ENCODE assay signal across 14 mouse cellular contexts in genomic region chr6:65137802-65138201, GRCm38 (mm10). TPM values are rescaled to one million over a fixed set of nuclear protein-coding genes. Genes with fewer than 3 reads are reported as not detected.
A peak's percentile ranks its signal among the peaks of the same experiment; 100 is the strongest.
DNase-seq lines count a peak whose midpoint lies in the region; ATAC-seq and TF ChIP-seq lines count a peak whose summit lies in the region.
"Had no signal": no experiment of that assay in that cellular context is flagged by ENCODE, and none has a peak within 500 bp of the region (broad histone marks: within the 10 kb centered on the region; RNA-seq: fewer than 3 reads in every experiment).

No protein-coding gene starts in this region.

- dilution Hi-C loops in CH12.LX (cut with MboI; ENCODE audit: extremely low pct_ligation_motif_present, extremely low pct_unique_long_range_greater_than_20kb, low sequenced_read_pairs) = no loop called here

- H3K9ac ChIP-seq in CH12.LX (ENCODE audit: insufficient read depth, low read depth) = no peak overlapping the region
- no peak overlapping the region for H3K9ac ChIP-seq in hindbrain, embryonic 12.5 days
- no peak overlapping the region for H3K9ac ChIP-seq in midbrain, embryonic 13.5 days (replicated peaks)
- H3K9ac ChIP-seq: heart, embryonic 12.5 days; hindbrain, embryonic 15.5 days; limb, embryonic 12.5 days had no signal

- intact Hi-C loops in left cerebral cortex, postnatal 14 days (cut with DNase I) = no loop called here

- TF ChIP-seq CTCF in CH12.LX (conservative IDR thresholded peaks at IDR 0.05 in 1 of 2, IDR thresholded peaks at IDR 0.05 in 1 of 2; ENCODE audit: low read depth in 2 of 2, low read length in 2 of 2) = no peak
- no peak for TF ChIP-seq CTCF in brain, embryonic 14.5 days (IDR thresholded peaks at IDR 0.05; ENCODE audit: borderline replicate concordance, extremely low read depth, insufficient read depth, insufficient read length)
- no peak for TF ChIP-seq CTCF in cerebellum, adult 2 months (IDR thresholded peaks at IDR 0.05; ENCODE audit: borderline replicate concordance, insufficient read depth, low read depth, low read length)

- TF ChIP-seq POLR2A in CH12.LX (IDR thresholded peaks at IDR 0.05; ENCODE audit: low read depth, low read length) = no peak
- TF ChIP-seq POLR2A in brain, embryonic 14.5 days (IDR thresholded peaks at IDR 0.05; ENCODE audit: borderline replicate concordance, extremely low read depth, insufficient read depth, insufficient read length, poor library complexity, severe bottlenecking) = no peak
- TF ChIP-seq POLR2A in cerebellum, adult 2 months (IDR thresholded peaks at IDR 0.05; ENCODE audit: borderline replicate concordance, insufficient read depth, low read length) = no peak

- no peaks in the 10 kb centered on the region for H3K9me3 ChIP-seq in CH12.LX (replicated peaks; ENCODE audit: low read length)
- H3K9me3 ChIP-seq in hindbrain, embryonic 12.5 days (replicated peaks) = no peaks in the 10 kb centered on the region
- no peaks in the 10 kb centered on the region for H3K9me3 ChIP-seq in midbrain, embryonic 13.5 days
- H3K9me3 ChIP-seq: heart, embryonic 12.5 days; hindbrain, embryonic 15.5 days; limb, embryonic 12.5 days had no signal

- no peak for DNase-seq in CH12.LX (ENCODE audit: extremely low read depth)
- DNase-seq in brain, embryonic 14.5 days (ENCODE audit: low read depth) = peak; percentile 65
- no peak for DNase-seq in left cerebral cortex, postnatal 14 days (ENCODE audit: low spot score in 2 of 2)
- DNase-seq in cerebellum, adult 2 months = no peak
- no peak for DNase-seq in adrenal gland, postnatal 36 days
- DNase-seq: adrenal gland, adult 2 months; gastrocnemius, postnatal 14 days; lung, postnatal 14 days; right cerebral cortex, postnatal 25 days had no signal

- H3K4me2 ChIP-seq in CH12.LX (ENCODE audit: insufficient read depth, low read depth, poor library complexity, severe bottlenecking) = no peak overlapping the region
- no peak overlapping the region for H3K4me2 ChIP-seq in hindbrain, embryonic 12.5 days (replicated peaks)
- H3K4me2 ChIP-seq in midbrain, embryonic 13.5 days (replicated peaks) = no peak overlapping the region
- H3K4me2 ChIP-seq: heart, embryonic 12.5 days; hindbrain, embryonic 15.5 days; limb, embryonic 12.5 days had no signal

- 0 out of 2 replicates have a peak, but pooled peaks have one; percentile 28 for TF ChIP-seq EP300 in CH12.LX (IDR thresholded peaks at IDR 0.05; ENCODE audit: low read length)

- ATAC-seq in hindbrain, embryonic 12.5 days (ENCODE audit: low FRiP score) = 0 out of 2 replicates have a peak, but pooled peaks have one; percentile 37
- ATAC-seq in midbrain, embryonic 13.5 days = peak; percentile 57; the same call in 1 of the 2 replicates

- peaks cover 9 to 45% of the 10 kb centered on the region in 2 experiments; a peak in 3 of 4 replicates for H3K4me1 ChIP-seq in CH12.LX (ENCODE audit: control insufficient read depth in 1 of 2, insufficient read depth in 2 of 2)
- peaks cover 10% of the 10 kb centered on the region for H3K4me1 ChIP-seq in hindbrain, embryonic 12.5 days
- peaks cover 18% of the 10 kb centered on the region for H3K4me1 ChIP-seq in midbrain, embryonic 13.5 days (replicated peaks)
- H3K4me1 ChIP-seq in cerebellum, adult 2 months (ENCODE audit: control insufficient read depth, insufficient read depth, low read length) = no peaks in the 10 kb centered on the region
- H3K4me1 ChIP-seq: heart, embryonic 12.5 days had no signal

- H3K79me2 ChIP-seq in CH12.LX (replicated peaks; ENCODE audit: control insufficient read depth, extremely low read depth, insufficient read depth, poor library complexity, severe bottlenecking) = 0 out of 2 replicates have a peak, but pooled peaks cover 1% of the 10 kb centered on the region

- H3K36me3 ChIP-seq in CH12.LX (replicated peaks in 1 of 2; ENCODE audit: control insufficient read depth in 1 of 2, insufficient read depth in 1 of 2, low read length in 1 of 2) = peaks cover 0 to 2% of the 10 kb centered on the region in 2 experiments
- H3K36me3 ChIP-seq in hindbrain, embryonic 12.5 days = no peaks in the 10 kb centered on the region
- H3K36me3 ChIP-seq in midbrain, embryonic 13.5 days = no peaks in the 10 kb centered on the region
- H3K36me3 ChIP-seq: heart, embryonic 12.5 days; hindbrain, embryonic 15.5 days; limb, embryonic 12.5 days had no signal

- 26% methylated on average over 2 of the region's 2 CpGs for WGBS in hindbrain, embryonic 12.5 days
- WGBS in midbrain, embryonic 13.5 days = 31% methylated on average over 2 of the region's 2 CpGs
- 56% methylated on average over 2 of the region's 2 CpGs for WGBS in cerebellum, adult 2 months

- in situ Hi-C loops in CH12.LX (cut with MboI; ENCODE audit: low pct_ligation_motif_present, low pct_unique_long_range_greater_than_20kb, low sequenced_read_pairs) = loop anchor here (25.0 kb wide), 1 partner anchor 224 kb away; no protein-coding TSS in a partner anchor

- no peak overlapping the region for H3K4me3 ChIP-seq in CH12.LX (replicated peaks in 1 of 3; ENCODE audit: low read depth in 2 of 3, low read length in 2 of 3, poor library complexity in 1 of 3)
- H3K4me3 ChIP-seq in hindbrain, embryonic 12.5 days = no peak overlapping the region
- no peak overlapping the region for H3K4me3 ChIP-seq in midbrain, embryonic 13.5 days (replicated peaks)
- no peak overlapping the region for H3K4me3 ChIP-seq in cerebellum, adult 2 months (replicated peaks; ENCODE audit: insufficient read depth, low read depth, low read length)
- H3K4me3 ChIP-seq: heart, embryonic 12.5 days; hindbrain, embryonic 15.5 days; limb, embryonic 12.5 days had no signal

- H3K27me3 ChIP-seq in CH12.LX (replicated peaks) = no peaks in the 10 kb centered on the region
- no peaks in the 10 kb centered on the region for H3K27me3 ChIP-seq in hindbrain, embryonic 12.5 days
- no peaks in the 10 kb centered on the region for H3K27me3 ChIP-seq in midbrain, embryonic 13.5 days
- H3K27me3 ChIP-seq in cerebellum, adult 2 months (ENCODE audit: control insufficient read depth, insufficient read depth, low read length) = no peaks in the 10 kb centered on the region
- H3K27me3 ChIP-seq: heart, embryonic 12.5 days; hindbrain, embryonic 15.5 days; limb, embryonic 12.5 days had no signal

- TF ChIP-seq RAD21 in CH12.LX (IDR thresholded peaks at IDR 0.05; ENCODE audit: low read depth, low read length) = no peak

- peak overlapping the region; percentile 32; the same call in 1 of the 2 replicates for H3K27ac ChIP-seq in CH12.LX (ENCODE audit: insufficient read depth, low read depth)
- no peak overlapping the region for H3K27ac ChIP-seq in hindbrain, embryonic 12.5 days
- peak overlapping the region; percentile 63 for H3K27ac ChIP-seq in midbrain, embryonic 13.5 days
- no peak overlapping the region for H3K27ac ChIP-seq in cerebellum, adult 2 months (ENCODE audit: insufficient read depth, low read length)
- H3K27ac ChIP-seq: hindbrain, embryonic 15.5 days; limb, embryonic 12.5 days had no signal

TF ChIP-seq in CH12.LX, 34 proteins besides CTCF, POLR2A, EP300 and RAD21:
- no peak; the same call in 1 of the 2 replicates for TF ChIP-seq CHD2 (IDR thresholded peaks at IDR 0.05; ENCODE audit: low read length)
- TF ChIP-seq BHLHE40 (IDR thresholded peaks at IDR 0.05; ENCODE audit: low read depth, low read length) = peak; percentile 44; the same call in 1 of the 2 replicates
- peak; percentile 34 for TF ChIP-seq ETS1 (conservative IDR thresholded peaks at IDR 0.05; ENCODE audit: low read depth, low read length)
- no peak for TF ChIP-seq MAFK (IDR thresholded peaks at IDR 0.05; ENCODE audit: insufficient replicate concordance, low read length)
- TF ChIP-seq MYC (IDR thresholded peaks at IDR 0.05; ENCODE audit: low read depth, low read length) = no peak
- peak; percentile 18; the same call in 1 of the 2 replicates for TF ChIP-seq SIN3A (IDR thresholded peaks at IDR 0.05; ENCODE audit: low read length)
- no peak for TF ChIP-seq TBP (conservative IDR thresholded peaks at IDR 0.05; ENCODE audit: low read depth, low read length)

RNA-seq across cellular contexts. Expression of gene Hpgds, which starts 6.9 kb away (rescaled TPM):
- total RNA-seq in CH12.LX (2012; rRNA removed) = 4.5 and 6.4 TPM in 2 replicates
- 4.5 and 5.5 TPM in 2 replicates for total RNA-seq in CH12.LX (2014; rRNA removed)
- polyA plus RNA-seq in CH12.LX (2012; ENCODE audit: insufficient read length, low read depth) = 9.7 and 12.9 TPM in 2 replicates
- polyA plus RNA-seq in brain, embryonic 14.5 days (2012; rRNA removed) = 2.1 and 3.6 TPM in 2 replicates
- polyA plus RNA-seq in hindbrain, embryonic 12.5 days (2016; fragmentation: Nextera tagmentation; extraction: Ambion mirVana) = 10.8 and 12.3 TPM in 2 replicates
- 6.0 and 7.1 TPM in 2 replicates for polyA plus RNA-seq in midbrain, embryonic 13.5 days (2015; fragmentation: Nextera tagmentation; extraction: Ambion mirVana)
- total RNA-seq in left cerebral cortex, postnatal 14 days (2021) = 1 to 10 TPM; 3.7 to 5.3 TPM
- polyA plus RNA-seq in cerebellum, adult 2 months (2012; rRNA removed) = 2.0 and 2.4 TPM in 2 replicates
- total RNA-seq in adrenal gland, postnatal 36 days (2021) = 1 to 10 TPM; 1.8 to 2.5 TPM

Comparison
In these comparisons a context has a peak if more than half of its experiments do, and no peak if none do; other contexts are left out.
1. H3K27ac ChIP-seq: peak in CH12.LX (single experiment) and midbrain, embryonic 13.5 days (single experiment); none in hindbrain, embryonic 12.5 days (single experiment) and cerebellum, adult 2 months (single experiment).